Mouse (Mus musculus) embryonic facial prominence, embryonic 14.5 days (tissue): ENCODE data around the gene Mtmr3. TPM values are rescaled to one million over a fixed set of nuclear protein-coding genes. Genes with fewer than 3 reads are reported as not detected.
A peak's percentile ranks its signal among the peaks of the same experiment; 100 is the strongest.

Experiments
- ATAC-seq: fragments of 200-750 bp; cut with Nextera tagmentation; 2 replicates; pipeline ENCODE4 v1.8.0; 2017; ENCODE audit warnings: low read depth, moderate number of reproducible peaks, moderate TSS enrichment
- DNase-seq: peaks from one replicate; pipeline ENCODE4 v3.0.0-alpha.2; 2015; ENCODE audit warnings: low spot score
- H3K27ac ChIP-seq: fragments of 300-500 bp; sonication (generic); replicated peaks from 2 replicates; pipeline ENCODE4 v1.5.1; 2014; ENCODE audit warnings: low read depth, mild to moderate bottlenecking, low read length, moderate library complexity
- H3K27me3 ChIP-seq: fragments of 300-500 bp; sonication (generic); replicated peaks from 2 replicates; pipeline ENCODE4 v1.6.1; 2014; ENCODE audit warnings: low read length; ENCODE audit not compliant: control insufficient read depth, insufficient read depth
- H3K36me3 ChIP-seq: fragments of 300-500 bp; sonication (generic); 2 replicates; pipeline ENCODE4 v1.6.1; 2014; ENCODE audit warnings: low read length, mixed read lengths; ENCODE audit not compliant: control insufficient read depth, insufficient read depth
- H3K4me1 ChIP-seq: fragments of 300-500 bp; sonication (generic); 2 replicates; pipeline ENCODE4 v1.6.1; 2014; ENCODE audit warnings: antibody characterized with exemption, low read length; ENCODE audit not compliant: control insufficient read depth, insufficient read depth
- H3K4me2 ChIP-seq: fragments of 300-500 bp; sonication (generic); 2 replicates; pipeline ENCODE4 v1.6.1; 2014; ENCODE audit warnings: low read depth, mild to moderate bottlenecking, low read length, moderate library complexity, mixed read lengths
- H3K4me3 ChIP-seq: fragments of 300-500 bp; sonication (generic); 2 replicates; pipeline ENCODE4 v1.5.1; 2014; ENCODE audit warnings: low read depth, mild to moderate bottlenecking, low read length
- H3K9ac ChIP-seq: fragments of 300-500 bp; sonication (generic); 2 replicates; pipeline ENCODE4 v1.6.1; 2014; ENCODE audit warnings: low read depth, mild to moderate bottlenecking, low read length, moderate library complexity, mixed read lengths
- H3K9me3 ChIP-seq: fragments of 300-500 bp; sonication (generic); 2 replicates; pipeline ENCODE4 v1.6.1; 2016; ENCODE audit warnings: low read length; ENCODE audit not compliant: control insufficient read depth
- WGBS: fragments of 180-500 bp; shearing (Covaris S2); extraction: QIAGEN DNeasy Blood & Tissue Kit; methylation state at CpG from one replicate; pipeline ENCODE4 v1.1.7; 2014; 5-methylcytosine and 5-hydroxymethylcytosine counted together
- polyA plus RNA-seq: library from polyadenylated mRNA; unstranded; fragments of >200 nt; fragmentation: Nextera tagmentation; extraction: Ambion mirVana; gene quantifications from 2 replicates; pipeline ENCODE4 v1.2.1, GENCODE M21; 2014

The Mtmr3 gene
- polyA plus RNA-seq, 1 experiment from 2014 or later: 27.7 TPM

DNA sequence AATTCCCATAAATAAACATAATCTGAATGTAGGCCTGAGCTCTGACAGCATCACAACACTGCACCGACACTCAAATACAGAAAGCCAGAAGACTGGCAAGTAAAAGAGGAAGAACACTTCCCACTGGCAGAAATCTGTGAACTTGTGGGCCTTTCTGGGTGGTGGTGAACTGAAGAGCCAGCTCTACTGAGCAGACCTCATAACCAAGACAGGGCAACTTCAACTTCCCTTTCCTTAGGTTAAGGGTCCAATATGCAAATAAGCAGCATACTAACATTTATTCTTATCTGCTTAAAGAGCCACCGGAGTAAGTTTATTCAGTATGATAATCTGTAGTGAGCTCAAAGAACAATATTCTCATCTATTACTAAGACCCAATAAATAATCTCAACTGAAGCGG, 67.5 kb downstream of the Mtmr3 start:
- Histone ChIP-seq H3K36me3 (peaks cover 80% of the 10 kb centered on the region), H3K27ac (no peak overlapping the region), H3K4me2 (no peak overlapping the region), H3K9me3 (no peaks in the 10 kb centered on the region), H3K4me3 (no peak overlapping the region), H3K9ac (no peak overlapping the region), H3K27me3 (no peaks in the 10 kb centered on the region), H3K4me1 (no peaks in the 10 kb centered on the region)
- no peak for ATAC-seq
- no peak for DNase-seq
- over 99% methylated on average over 3 of the region's 3 CpGs for WGBS

DNA sequence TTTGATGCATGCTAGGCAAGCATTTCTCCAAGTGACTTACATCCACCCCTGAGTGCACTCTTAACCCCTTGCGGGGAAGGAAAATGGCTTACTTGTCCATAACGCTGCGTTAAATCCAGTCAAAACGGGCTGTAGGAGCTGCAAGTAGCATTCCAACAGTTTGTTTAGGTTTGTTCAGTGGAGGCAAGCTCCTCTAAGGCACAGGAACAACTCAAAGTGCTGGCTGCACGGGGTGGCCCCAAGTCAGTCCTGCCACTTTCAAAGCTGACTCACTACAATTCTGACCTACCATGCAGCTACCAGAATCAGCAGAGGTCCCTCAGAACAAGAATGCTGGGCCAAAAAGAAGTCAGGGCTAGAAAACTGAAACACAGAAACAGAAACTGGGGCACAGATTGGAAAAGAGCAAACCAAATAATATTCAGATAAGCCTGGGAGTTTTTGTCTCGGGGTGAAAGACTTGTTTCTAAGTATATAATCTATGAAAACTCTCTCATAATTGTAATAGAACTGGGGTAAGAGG, 72.5 kb downstream of the Mtmr3 start:
- Histone ChIP-seq H3K4me3 (no peak overlapping the region), H3K27ac (no peak overlapping the region), H3K9me3 (no peaks in the 10 kb centered on the region), H3K27me3 (no peaks in the 10 kb centered on the region), H3K9ac (no peak overlapping the region), H3K4me2 (no peak overlapping the region), H3K36me3 (peaks cover 81% of the 10 kb centered on the region), H3K4me1 (no peaks in the 10 kb centered on the region)
- DNase-seq (no peak), ATAC-seq (no peak)
- WGBS: 89% methylated on average over 6 of the region's 6 CpGs

DNA sequence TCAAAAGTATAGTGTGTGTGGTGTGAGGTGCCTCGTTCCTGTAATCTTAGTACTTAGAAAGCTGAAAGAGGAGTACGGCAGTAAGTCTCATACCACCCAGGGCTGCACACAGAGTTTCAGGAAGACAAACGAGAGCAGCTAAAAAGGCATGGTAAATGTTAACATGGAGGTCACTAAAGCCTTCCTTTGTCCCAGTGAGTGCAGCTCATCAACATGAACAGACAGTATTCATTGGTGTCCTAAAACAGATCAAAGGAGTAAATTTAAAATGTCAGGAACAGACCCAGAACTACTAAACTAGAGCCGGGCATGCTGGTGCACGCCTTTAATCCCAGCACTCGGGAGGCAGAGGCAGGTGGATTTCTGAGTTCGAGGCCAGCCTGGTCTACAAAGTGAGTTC, 75.7 kb downstream of the Mtmr3 start:
- H3K9ac ChIP-seq: no peak overlapping the region
- no peak overlapping the region for H3K4me2 ChIP-seq
- no peak overlapping the region for H3K4me3 ChIP-seq
- no peaks in the 10 kb centered on the region for H3K27me3 ChIP-seq
- ATAC-seq: no peak
- H3K9me3 ChIP-seq: no peaks in the 10 kb centered on the region
- H3K27ac ChIP-seq: no peak overlapping the region
- H3K36me3 ChIP-seq: peaks cover 81% of the 10 kb centered on the region
- no peaks in the 10 kb centered on the region for H3K4me1 ChIP-seq
- 81% methylated on average over 7 of the region's 7 CpGs for WGBS
- no peak for DNase-seq

DNA sequence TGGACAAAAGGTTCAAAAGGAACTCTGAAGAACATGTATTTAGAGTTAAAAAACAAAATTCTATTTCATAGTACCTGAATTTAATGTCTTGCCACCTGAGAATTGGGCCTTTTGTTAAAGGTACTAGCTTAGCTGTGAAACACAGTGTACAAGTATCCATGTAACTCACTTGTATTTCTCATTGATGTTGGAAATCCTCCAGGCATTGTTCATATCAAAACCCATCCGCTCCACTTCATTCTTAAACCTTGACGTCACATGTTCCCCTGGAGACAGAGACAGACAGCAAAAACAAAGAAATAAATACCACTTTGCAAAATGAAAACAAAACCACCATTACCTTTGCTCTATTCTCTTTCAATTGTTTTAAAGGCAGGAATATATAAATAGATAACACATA, 87.2 kb downstream of the Mtmr3 start:
- Histone ChIP-seq H3K9ac (no peak overlapping the region), H3K27me3 (no peaks in the 10 kb centered on the region), H3K4me2 (no peak overlapping the region), H3K4me3 (no peak overlapping the region), H3K9me3 (no peaks in the 10 kb centered on the region), H3K36me3 (peaks cover 63% of the 10 kb centered on the region), H3K4me1 (no peaks in the 10 kb centered on the region), H3K27ac (no peak overlapping the region)
- peak; percentile 11 for DNase-seq
- WGBS: 82% methylated on average over 2 of the region's 2 CpGs
- no peak for ATAC-seq

DNA sequence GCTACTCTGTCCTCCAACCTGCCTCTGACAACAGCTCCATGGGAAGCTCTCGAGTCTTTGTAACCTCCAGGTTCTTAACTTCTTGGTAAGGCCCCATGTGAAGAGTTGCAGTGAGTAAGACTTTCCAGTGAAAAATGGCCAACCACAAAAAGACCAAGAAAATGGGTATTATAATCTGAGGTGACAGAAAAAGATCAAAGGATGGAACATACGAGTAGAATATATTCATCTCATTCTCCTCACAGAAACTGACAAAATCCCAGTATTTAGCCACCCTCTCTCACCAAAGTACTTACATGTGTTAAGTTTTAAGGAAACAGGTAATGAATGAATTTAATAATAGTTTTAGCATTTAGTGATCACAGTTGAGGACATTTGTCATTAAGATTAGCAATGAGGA, 88.2 kb downstream of the Mtmr3 start:
- no peak overlapping the region for H3K9ac ChIP-seq
- 89% methylated on average over 2 of the region's 2 CpGs for WGBS
- peaks cover 68% of the 10 kb centered on the region for H3K36me3 ChIP-seq
- DNase-seq: no peak
- H3K27ac ChIP-seq: no peak overlapping the region
- no peak for ATAC-seq
- no peaks in the 10 kb centered on the region for H3K4me1 ChIP-seq
- no peak overlapping the region for H3K4me3 ChIP-seq
- H3K27me3 ChIP-seq: no peaks in the 10 kb centered on the region
- no peaks in the 10 kb centered on the region for H3K9me3 ChIP-seq
- H3K4me2 ChIP-seq: no peak overlapping the region

DNA sequence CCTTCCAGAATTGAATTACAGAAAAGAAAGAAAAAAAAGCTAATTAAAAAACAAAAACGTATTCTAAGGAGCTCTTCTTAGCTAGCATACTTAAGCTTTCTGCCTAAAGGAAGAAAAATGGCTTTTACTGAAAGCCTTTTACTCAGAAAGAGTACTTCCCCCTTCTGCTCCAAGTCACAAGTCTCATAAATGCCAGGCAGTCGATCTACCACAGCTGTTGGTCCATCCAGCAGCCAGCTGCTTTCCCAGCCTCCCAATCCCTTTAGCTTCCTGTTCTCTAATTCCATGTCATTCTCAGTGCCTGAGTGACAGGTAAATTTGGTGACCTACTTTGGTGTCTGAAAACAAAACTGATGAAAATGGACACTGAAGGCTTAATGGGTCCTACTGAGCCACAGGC, 92.5 kb downstream of the Mtmr3 start:
- H3K27me3 ChIP-seq: no peaks in the 10 kb centered on the region
- WGBS: 70% methylated on average over 2 of the region's 2 CpGs
- no peak for DNase-seq
- no peaks in the 10 kb centered on the region for H3K4me1 ChIP-seq
- H3K9me3 ChIP-seq: no peaks in the 10 kb centered on the region
- ATAC-seq: no peak
- H3K9ac ChIP-seq: no peak overlapping the region
- no peak overlapping the region for H3K27ac ChIP-seq
- H3K4me2 ChIP-seq: no peak overlapping the region
- H3K36me3 ChIP-seq: peaks cover 77% of the 10 kb centered on the region
- H3K4me3 ChIP-seq: no peak overlapping the region

DNA sequence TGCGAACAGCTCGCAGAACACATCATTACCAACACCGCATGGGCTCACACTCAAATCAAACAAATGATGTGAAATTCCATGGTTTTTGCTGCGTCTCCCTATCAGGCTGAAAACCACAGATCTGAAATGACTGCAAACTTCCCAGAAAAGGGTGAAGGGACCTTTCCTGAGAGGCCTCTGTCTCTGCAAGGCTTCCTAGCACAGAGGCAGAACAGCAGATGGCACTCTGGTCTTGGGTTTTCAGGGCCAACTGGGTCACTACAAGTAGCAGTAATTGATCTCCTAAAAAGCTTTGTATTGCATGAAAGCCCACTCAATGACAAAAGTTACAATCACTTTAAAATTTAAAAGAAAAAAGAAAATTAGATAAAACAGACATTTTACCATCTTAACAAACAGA, 93.8 kb downstream of the Mtmr3 start:
- H3K9ac ChIP-seq: no peak overlapping the region
- DNase-seq: no peak
- no peaks in the 10 kb centered on the region for H3K27me3 ChIP-seq
- no peak overlapping the region for H3K4me3 ChIP-seq
- no peak overlapping the region for H3K4me2 ChIP-seq
- H3K27ac ChIP-seq: no peak overlapping the region
- ATAC-seq: no peak
- 92% methylated on average over 4 of the region's 4 CpGs for WGBS
- H3K36me3 ChIP-seq: peaks cover 77% of the 10 kb centered on the region
- H3K4me1 ChIP-seq: no peaks in the 10 kb centered on the region
- no peaks in the 10 kb centered on the region for H3K9me3 ChIP-seq

DNA sequence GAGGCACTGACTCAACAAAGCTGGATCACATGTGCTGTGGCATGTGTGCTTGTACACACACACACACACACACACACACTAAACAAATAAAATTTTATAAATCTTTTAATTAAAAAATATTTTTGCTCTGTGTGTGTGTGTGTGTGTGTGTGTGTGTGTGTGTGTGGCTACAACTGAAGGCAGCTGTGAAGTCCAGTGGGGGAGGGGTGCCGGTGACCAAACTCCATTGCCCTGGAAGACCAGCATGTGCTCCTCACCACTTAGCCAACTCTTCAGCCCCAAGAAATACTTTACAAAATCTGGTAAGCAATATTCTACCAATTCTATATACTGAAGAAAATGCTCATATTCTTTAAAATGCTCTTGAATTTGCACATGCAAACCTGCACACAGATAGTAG, 94.4 kb downstream of the Mtmr3 start:
- Histone ChIP-seq H3K9ac (no peak overlapping the region), H3K9me3 (no peaks in the 10 kb centered on the region), H3K27me3 (no peaks in the 10 kb centered on the region), H3K36me3 (peaks cover 75% of the 10 kb centered on the region), H3K4me2 (no peak overlapping the region), H3K4me1 (no peaks in the 10 kb centered on the region), H3K27ac (no peak overlapping the region), H3K4me3 (no peak overlapping the region)
- ATAC-seq: no peak
- WGBS: 100% methylated on average over 1 of the region's 1 CpGs
- DNase-seq: no peak

DNA sequence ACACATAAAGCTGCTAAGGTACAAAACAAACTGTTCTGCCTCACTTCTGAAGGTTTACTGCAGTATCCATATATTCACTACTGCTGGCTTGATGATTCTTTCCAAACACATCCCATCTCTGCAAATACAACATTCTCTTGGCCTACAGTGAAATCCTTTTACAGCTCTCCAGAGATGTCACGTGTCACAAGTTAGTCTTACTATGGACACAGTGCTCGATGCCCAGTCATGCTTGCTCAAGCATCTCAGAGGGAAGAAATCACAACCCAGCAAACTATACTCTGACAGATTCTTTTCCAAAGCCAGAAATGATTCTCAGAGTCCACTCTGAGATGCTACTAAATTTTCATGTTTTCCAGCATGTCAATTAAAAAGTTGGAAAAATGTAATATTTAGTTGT, 95.2 kb downstream of the Mtmr3 start:
- Histone ChIP-seq H3K4me1 (no peaks in the 10 kb centered on the region), H3K4me2 (no peak overlapping the region), H3K9me3 (no peaks in the 10 kb centered on the region), H3K36me3 (peaks cover 75% of the 10 kb centered on the region), H3K27me3 (no peaks in the 10 kb centered on the region), H3K9ac (no peak overlapping the region), H3K4me3 (no peak overlapping the region), H3K27ac (no peak overlapping the region)
- DNase-seq (no peak), ATAC-seq (no peak)
- 83% methylated on average over 2 of the region's 2 CpGs for WGBS
